Mouse (Mus musculus): ENCODE data around the gene Akap11. TPM values are rescaled to one million over a fixed set of nuclear protein-coding genes. Genes with fewer than 3 reads are reported as not detected.

Akap11 gene
- total RNA-seq, 2 experiments from 2014 or later = 169 to 186 TPM

GRCm38 (mm10) chr14:78528461-78529425, 7.9 kb downstream of the Akap11 start:
- DNase-seq (ENCODE audit: low spot score in 2 of 2) = no peak

- DNase-seq (ENCODE audit: low spot score in 2 of 2) = no peak
Measured at GRCm38 (mm10) chr14:78526907-78527306, 9.7 kb downstream of the Akap11 start.

- DNase-seq (ENCODE audit: low spot score in 2 of 2) = no peak
Measured at GRCm38 (mm10) chr14:78526475-78526874, 10.1 kb downstream of the Akap11 start.

DNA sequence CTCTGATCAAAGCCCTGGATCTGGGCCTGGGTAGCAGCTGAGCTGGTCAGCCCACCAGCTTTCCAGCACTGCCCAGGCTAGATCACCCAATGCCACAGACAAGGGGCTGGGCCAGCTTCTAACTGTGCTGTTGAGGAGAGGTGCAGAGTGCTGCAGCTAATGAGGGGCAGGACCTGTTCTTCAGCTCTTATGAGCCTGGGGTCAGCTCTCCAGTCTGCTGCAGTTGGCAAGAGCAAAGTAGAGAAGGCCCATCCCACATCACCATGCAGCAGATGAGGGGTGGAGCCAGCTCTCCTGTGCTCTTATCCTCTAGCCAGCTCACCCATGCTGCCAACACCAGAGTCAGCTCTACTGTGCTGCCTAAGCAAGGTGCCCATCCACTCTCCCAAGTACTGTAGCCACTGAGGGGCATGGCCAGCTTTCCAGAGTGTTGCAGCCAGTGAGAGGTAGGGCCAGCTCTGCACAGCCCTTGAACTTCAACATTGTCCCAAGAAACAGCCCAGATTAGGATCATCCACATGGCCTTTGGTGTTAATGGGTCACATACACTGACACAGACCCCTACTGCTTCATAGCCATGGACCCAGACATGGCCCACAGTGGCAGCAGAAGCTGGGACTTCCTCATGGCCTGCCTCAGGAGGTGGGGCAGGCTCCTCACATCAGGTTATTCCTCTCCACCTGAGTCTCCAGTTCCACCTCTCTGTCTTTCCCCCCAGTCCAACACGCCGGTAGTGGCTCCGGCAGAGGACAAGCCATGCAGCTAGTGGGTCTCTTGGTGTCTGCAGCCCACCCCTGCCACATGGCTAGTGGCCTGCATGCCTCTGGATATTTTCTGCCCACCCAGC, 10.8 kb downstream of the Akap11 start:
- no peak for DNase-seq (ENCODE audit: low spot score in 2 of 2)

DNA sequence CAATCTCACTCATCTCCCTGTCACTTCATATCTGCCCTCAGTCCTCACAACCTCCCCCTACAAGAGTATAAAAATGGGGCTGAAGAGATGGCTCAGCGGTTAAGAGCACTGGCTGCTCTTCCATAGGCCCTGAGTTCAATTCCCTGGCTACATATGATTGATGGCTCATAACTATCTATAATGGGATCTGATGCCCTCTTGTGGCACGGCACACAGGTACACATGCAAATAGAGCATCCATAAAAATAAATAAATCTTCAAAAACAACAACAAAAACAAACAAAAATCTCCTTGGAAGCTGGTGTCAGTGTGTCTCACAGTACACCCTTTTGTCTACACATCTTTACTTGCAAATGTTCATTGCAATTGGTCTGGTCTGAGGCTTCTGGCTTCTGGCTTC, 11.5 kb downstream of the Akap11 start:
- DNase-seq (ENCODE audit: low spot score in 2 of 2) = no peak

DNA sequence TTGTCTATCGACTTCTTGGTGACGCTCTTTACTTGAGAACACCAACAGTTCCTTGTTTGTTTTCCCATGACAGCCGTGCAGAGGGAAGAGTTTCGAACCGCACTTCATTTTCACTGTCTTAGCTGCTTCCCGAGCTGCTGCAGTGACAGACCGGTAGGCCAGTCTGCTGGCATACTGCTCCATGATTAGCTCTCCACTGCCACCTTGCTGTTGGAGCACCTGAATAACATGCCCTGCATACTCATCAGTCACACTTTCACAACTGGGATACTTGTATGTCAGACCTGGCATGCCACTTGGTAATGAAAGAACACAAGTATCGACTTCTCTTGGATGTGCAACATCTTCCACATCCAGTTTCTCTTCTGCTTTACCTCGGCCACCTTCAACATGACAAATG, 25.9 kb downstream of the Akap11 start:
- DNase-seq (ENCODE audit: low spot score in 2 of 2) = no peak

- no peak for DNase-seq (ENCODE audit: low spot score in 2 of 2)
Measured at GRCm38 (mm10) chr14:78509791-78510190, 26.8 kb downstream of the Akap11 start.

DNA sequence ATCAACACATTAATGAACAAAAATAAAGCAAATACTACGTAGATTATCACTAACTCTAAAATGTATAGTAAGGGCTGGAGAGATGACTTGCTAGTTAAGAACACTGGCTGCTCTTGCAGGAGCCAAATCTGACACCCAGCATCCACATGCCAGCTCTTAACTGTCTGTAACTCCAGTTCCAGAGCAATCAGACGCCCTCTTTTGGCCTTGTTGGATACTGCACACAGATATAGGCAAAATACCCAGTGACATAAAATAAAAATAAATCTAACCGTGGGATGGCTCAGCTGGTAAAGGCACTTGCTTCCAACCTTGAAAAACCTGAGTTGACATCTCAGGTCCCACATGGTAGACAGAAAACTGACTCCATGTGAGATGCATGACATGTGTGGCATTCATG, 36.0 kb downstream of the Akap11 start:
- DNase-seq (ENCODE audit: low spot score in 2 of 2) = no peak

- DNase-seq (ENCODE audit: low spot score in 2 of 2) = no peak
Measured at GRCm38 (mm10) chr14:78496691-78497090, 39.9 kb downstream of the Akap11 start.

GRCm38 (mm10) chr14:78495241-78495640, 41.4 kb downstream of the Akap11 start:
- DNase-seq (ENCODE audit: low spot score in 2 of 2) = no peak

DNA sequence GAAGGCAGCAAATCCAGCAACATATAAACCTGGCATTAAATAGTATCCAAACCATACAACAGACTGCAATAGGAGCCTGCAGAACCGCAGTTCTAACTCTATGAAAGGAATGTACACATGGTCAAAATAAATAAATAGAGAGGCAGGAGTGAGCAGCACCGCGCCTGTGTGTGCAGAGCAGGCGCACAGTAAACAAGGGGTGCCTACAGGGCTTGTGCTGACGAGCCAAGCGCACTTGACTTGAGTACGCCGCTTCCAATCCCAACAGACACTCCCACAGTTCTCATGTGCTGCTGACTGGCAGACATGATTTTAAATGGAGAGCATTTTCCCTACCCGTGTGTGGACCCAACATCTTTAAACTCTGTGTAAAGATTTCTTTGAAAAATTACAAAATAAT, 44.0 kb downstream of the Akap11 start:
- DNase-seq (ENCODE audit: low spot score in 2 of 2) = no peak

GRCm38 (mm10) chr14:78491432-78491831, 45.2 kb downstream of the Akap11 start:
- DNase-seq (ENCODE audit: low spot score in 2 of 2) = peak; percentile 69 to 71

- peak; percentile 55 to 67 for DNase-seq (ENCODE audit: low spot score in 2 of 2)
Measured at GRCm38 (mm10) chr14:78482385-78483231, 54.0 kb downstream of the Akap11 start.

GRCm38 (mm10) chr14:78474058-78474457, 62.5 kb downstream of the Akap11 start:
- DNase-seq (ENCODE audit: low spot score in 2 of 2) = no peak

GRCm38 (mm10) chr14:78470714-78471113, 65.9 kb downstream of the Akap11 start:
- DNase-seq (ENCODE audit: low spot score in 2 of 2) = no peak

- no peak for DNase-seq (ENCODE audit: low spot score in 2 of 2)
Measured at GRCm38 (mm10) chr14:78468991-78469390, 67.6 kb downstream of the Akap11 start.

DNA sequence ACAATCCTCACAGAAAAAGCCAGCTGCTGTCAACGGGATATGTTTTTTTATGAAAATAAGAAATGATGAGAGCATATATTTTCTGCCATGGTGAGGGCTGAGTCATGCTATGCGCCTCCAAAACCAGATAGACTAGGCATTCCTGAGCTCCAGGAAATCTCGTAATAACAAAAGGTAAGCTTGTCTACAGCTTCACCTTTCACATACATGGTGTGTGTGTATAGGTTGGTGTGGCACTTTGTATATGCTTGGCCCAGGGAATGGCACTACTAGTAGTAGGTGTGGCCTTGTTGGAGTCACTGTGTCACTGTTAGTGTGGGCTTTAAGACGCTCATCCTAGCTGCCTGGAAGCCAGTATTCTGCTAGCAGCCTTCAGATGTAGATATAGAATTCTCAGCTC, 68.6 kb downstream of the Akap11 start:
- no peak for DNase-seq (ENCODE audit: low spot score in 2 of 2)

GRCm38 (mm10) chr14:78464353-78464752, 72.3 kb downstream of the Akap11 start:
- DNase-seq (ENCODE audit: low spot score in 2 of 2) = no peak

GRCm38 (mm10) chr14:78459121-78459520, 77.5 kb downstream of the Akap11 start:
- DNase-seq (ENCODE audit: low spot score in 2 of 2) = no peak

- DNase-seq (ENCODE audit: low spot score in 2 of 2) = no peak
Measured at GRCm38 (mm10) chr14:78458705-78459104, 77.9 kb downstream of the Akap11 start.

DNA sequence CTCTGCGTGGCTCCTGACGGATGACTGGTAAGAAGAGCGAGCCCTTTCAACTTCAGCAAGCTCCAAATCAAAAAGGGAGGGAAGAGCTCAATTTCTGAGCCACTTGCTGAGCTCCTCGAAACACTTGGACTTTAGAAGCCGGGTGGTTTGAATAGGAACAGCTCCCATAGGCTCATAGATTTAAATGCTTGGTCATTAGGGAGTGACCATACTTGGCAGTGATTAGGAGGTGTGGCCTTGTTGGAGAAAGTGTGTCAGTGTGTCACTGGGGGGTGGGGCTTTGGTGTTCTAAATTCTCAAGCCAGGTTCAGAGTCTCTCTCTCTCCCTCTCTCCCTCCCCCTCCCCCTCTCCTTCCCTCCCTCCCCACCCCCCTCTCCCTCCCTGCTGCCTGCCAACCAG, 81.6 kb downstream of the Akap11 start:
- DNase-seq (ENCODE audit: low spot score in 2 of 2) = no peak

All from left cerebral cortex, adult 18-20 months (tissue).